Mouse (Mus musculus) CH12.LX (cell line): ENCODE results near the gene Zbtb20.

ENCODE experiments used
- CTCF ChIP-seq, 2 experiments: IDR thresholded peaks in 1 of 2; conservative IDR thresholded peaks in 1 of 2; 2 replicates each; pipeline ENCODE4 v1.5.1; 2011 to 2012; ENCODE audit warnings: low read depth in 2 of 2, low read length in 2 of 2, improper control_type of control experiment in 1 of 2, inconsistent platforms in 1 of 2, mild to moderate bottlenecking in 1 of 2, moderate library complexity in 1 of 2
- ELF1 ChIP-seq: IDR thresholded peaks from 2 replicates; pipeline ENCODE4 v1.6.1; 2014; ENCODE audit warnings: low read depth, mild to moderate bottlenecking, inconsistent platforms, low read length, improper control_type of control experiment
- ETS1 ChIP-seq: conservative IDR thresholded peaks from 2 replicates; pipeline ENCODE4 v1.6.1; 2012; ENCODE audit warnings: low read depth, mild to moderate bottlenecking, inconsistent platforms, low read length, improper control_type of control experiment, moderate library complexity
- GABPA ChIP-seq: IDR thresholded peaks from 2 replicates; pipeline ENCODE4 v1.6.1; 2012; ENCODE audit warnings: low read depth, low read length, improper control_type of control experiment, inconsistent platforms; ENCODE audit not compliant: insufficient replicate concordance
- KAT2A ChIP-seq: IDR thresholded peaks from 2 replicates; pipeline ENCODE4 v1.6.1; 2012; ENCODE audit warnings: low read length, improper control_type of control experiment, inconsistent platforms; ENCODE audit not compliant: insufficient replicate concordance
- POLR2A ChIP-seq: IDR thresholded peaks from 2 replicates; pipeline ENCODE4 v1.6.1; 2011; ENCODE audit warnings: low read depth, mild to moderate bottlenecking, improper control_type of control experiment, low read length
- RAD21 ChIP-seq: IDR thresholded peaks from 2 replicates; pipeline ENCODE4 v1.6.1; 2011; ENCODE audit warnings: low read depth, mild to moderate bottlenecking, low read length, improper control_type of control experiment, moderate library complexity
- TBP ChIP-seq: conservative IDR thresholded peaks from 2 replicates; pipeline ENCODE4 v1.6.1; 2011; ENCODE audit warnings: low read depth, low read length, improper control_type of control experiment
- TCF12 ChIP-seq: IDR thresholded peaks from 2 replicates; pipeline ENCODE4 v1.6.1; 2014; ENCODE audit warnings: low read depth, mild to moderate bottlenecking, inconsistent platforms, low read length, improper control_type of control experiment
- ZNF384 ChIP-seq: IDR thresholded peaks from 2 replicates; pipeline ENCODE4 v1.6.1; 2012; ENCODE audit warnings: low read depth, low read length, improper control_type of control experiment, inconsistent platforms

DNA sequence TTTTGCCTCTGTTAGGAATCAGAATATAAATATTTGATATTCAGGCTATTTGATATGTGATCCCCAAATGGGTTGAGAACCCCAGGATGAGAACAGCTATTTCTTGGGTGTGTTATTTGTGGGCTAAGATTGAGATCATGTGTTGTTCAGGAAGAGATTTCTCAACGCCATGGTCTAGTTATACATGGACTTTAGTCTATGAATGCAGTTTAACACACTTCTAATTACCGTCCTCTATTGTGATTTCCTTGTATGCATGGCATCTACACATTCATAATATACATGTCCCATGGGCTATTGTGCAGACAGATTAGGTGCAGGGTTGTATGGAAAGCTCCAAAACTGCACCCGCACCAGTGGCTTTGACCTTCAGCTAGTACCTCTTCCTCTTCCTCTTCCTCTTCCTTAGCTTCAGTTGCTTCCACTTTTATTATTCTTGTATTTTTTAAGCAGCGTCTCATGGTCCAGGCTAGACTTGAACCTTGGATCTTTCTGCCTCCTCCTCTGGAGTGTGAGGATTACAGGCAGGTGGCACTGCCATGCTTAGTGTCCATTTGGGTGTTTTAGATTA is 711.3 kb downstream of the Zbtb20 start:
- TF ChIP-seq CTCF (conservative IDR thresholded peaks at IDR 0.05 in 1 of 2, IDR thresholded peaks at IDR 0.05 in 1 of 2; ENCODE audit: low read depth in 2 of 2, low read length in 2 of 2) (no peak), GABPA (no peak), POLR2A (0 out of 2 replicates have a peak, but pooled peaks have one; percentile 17), KAT2A (no peak), RAD21 (no peak), TCF12 (no peak), ETS1 (no peak), ZNF384 (no peak), ELF1 (no peak), TBP (no peak)
